Mouse (Mus musculus) kidney, postnatal 0 days (tissue): ENCODE data around the gene Trpm3. TPM values are rescaled to one million over a fixed set of nuclear protein-coding genes. Genes with fewer than 3 reads are reported as not detected.

ENCODE experiments used
- ATAC-seq: fragments of 200-750 bp; cut with Nextera tagmentation; replicated peaks from 2 replicates; pipeline ENCODE4 v1.8.0; 2017; ENCODE audit warnings: low read depth, moderate number of reproducible peaks, moderate TSS enrichment, moderate library complexity; ENCODE audit not compliant: low FRiP score
- DNase-seq: peaks from one replicate; pipeline ENCODE4 v3.0.0-alpha.2; 2016; ENCODE audit warnings: low spot score
- H3K27ac ChIP-seq: fragments of 300-500 bp; sonication (generic); 2 replicates; pipeline ENCODE4 v1.5.1; 2014; ENCODE audit warnings: mild to moderate bottlenecking
- H3K27me3 ChIP-seq: fragments of 300-500 bp; sonication (generic); 2 replicates; pipeline ENCODE4 v1.6.1; 2014; ENCODE audit warnings: low read length, mixed read lengths; ENCODE audit not compliant: insufficient read depth
- H3K36me3 ChIP-seq: fragments of 300-500 bp; sonication (generic); 2 replicates; pipeline ENCODE4 v1.6.1; 2014; ENCODE audit warnings: low read length, mixed read lengths; ENCODE audit not compliant: insufficient read depth
- H3K4me1 ChIP-seq: fragments of 300-500 bp; sonication (generic); replicated peaks from 2 replicates; pipeline ENCODE4 v1.6.1; 2014; ENCODE audit warnings: antibody characterized with exemption, low read length, mixed read lengths; ENCODE audit not compliant: insufficient read depth
- H3K4me2 ChIP-seq: fragments of 300-500 bp; sonication (generic); 2 replicates; pipeline ENCODE4 v1.6.1; 2014; ENCODE audit warnings: mild to moderate bottlenecking, low read length, moderate library complexity, mixed read lengths
- H3K4me3 ChIP-seq: fragments of 300-500 bp; sonication (generic); replicated peaks from 2 replicates; pipeline ENCODE4 v1.5.1; 2014; ENCODE audit warnings: low read depth, low read length
- H3K9ac ChIP-seq: fragments of 300-500 bp; sonication (generic); 2 replicates; pipeline ENCODE4 v1.6.1; 2014; ENCODE audit warnings: low read depth, low read length
- H3K9me3 ChIP-seq: fragments of 300-500 bp; sonication (generic); replicated peaks from 2 replicates; pipeline ENCODE4 v1.6.1; 2016; ENCODE audit warnings: low read length, inconsistent platforms, mixed read lengths
- CTCF ChIP-seq: IDR thresholded peaks from 2 replicates; pipeline ENCODE4 v1.5.1; 2016; ENCODE audit warnings: antibody characterized with exemption, low read depth, mild to moderate bottlenecking, moderate library complexity
- WGBS: fragments of 180-500 bp; shearing (Covaris S2); extraction: QIAGEN DNeasy Blood & Tissue Kit; methylation state at CpG from one replicate; pipeline ENCODE4 v1.1.7; 2014; 5-methylcytosine and 5-hydroxymethylcytosine counted together
- polyA plus RNA-seq: library from polyadenylated mRNA; unstranded; fragments of >200 nt; fragmentation: Nextera tagmentation; extraction: Ambion mirVana; gene quantifications from 2 replicates; pipeline ENCODE4 v1.2.1, GENCODE M21; 2015

The Trpm3 gene
- polyA plus RNA-seq, 1 experiment from 2014 or later = 2.1 TPM

DNA sequence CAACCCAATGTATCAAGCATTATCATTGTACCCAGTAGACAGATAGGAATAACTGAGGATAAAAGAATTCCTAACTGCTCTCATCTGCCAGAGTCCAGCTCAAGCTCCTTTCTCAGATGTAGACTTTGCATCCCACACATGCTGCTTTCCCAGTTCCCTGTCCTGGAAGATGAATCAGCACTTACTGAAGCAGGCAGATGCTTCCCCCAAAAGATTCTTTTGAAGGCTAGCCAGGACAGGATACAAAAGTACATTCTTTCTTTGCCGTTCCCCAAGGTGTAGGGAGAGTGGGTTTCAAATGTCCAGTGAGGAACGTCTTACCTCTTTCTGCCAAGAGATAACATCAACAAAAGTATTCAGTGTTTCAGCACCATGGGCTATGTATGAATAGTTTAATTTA lies 556.6 kb downstream of the Trpm3 start:
- 30% methylated on average over 2 of the region's 2 CpGs for WGBS
- no peak overlapping the region for H3K27ac ChIP-seq

DNA sequence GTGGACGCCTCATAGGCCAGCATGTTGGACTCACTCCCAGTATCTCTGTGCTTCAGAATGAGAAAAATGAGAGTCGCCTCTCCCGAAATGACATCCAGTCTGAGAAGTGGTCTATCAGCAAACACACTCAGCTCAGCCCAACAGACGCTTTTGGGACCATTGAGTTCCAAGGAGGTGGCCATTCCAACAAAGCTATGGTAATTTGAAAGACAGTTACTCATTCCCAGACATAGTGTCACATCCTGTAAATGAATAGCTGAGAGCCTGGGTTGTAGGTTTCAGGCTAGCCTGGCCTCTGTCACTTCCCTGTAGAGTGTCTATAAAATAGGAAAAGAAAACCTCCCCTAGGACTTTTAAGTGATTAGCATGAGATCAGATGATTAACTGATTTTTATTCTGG lies 559.9 kb downstream of the Trpm3 start:
- H3K36me3 ChIP-seq = no peaks in the 10 kb centered on the region
- H3K9ac ChIP-seq = no peak overlapping the region
- 0 out of 2 replicates have a peak, but pooled peaks cover 8% of the 10 kb centered on the region for H3K4me1 ChIP-seq
- no peak overlapping the region for H3K4me2 ChIP-seq
- ATAC-seq (no peak; the same call in 1 of the 2 replicates), DNase-seq (no peak)
- H3K27ac ChIP-seq = no peak overlapping the region
- H3K9me3 ChIP-seq = no peaks in the 10 kb centered on the region
- 85% methylated on average over 4 of the region's 4 CpGs for WGBS
- H3K27me3 ChIP-seq = no peaks in the 10 kb centered on the region
- no peak for TF ChIP-seq CTCF
- H3K4me3 ChIP-seq = no peak overlapping the region

More for the DNA sequence above, 556.6 kb downstream of the Trpm3 start:
- no peak for TF ChIP-seq CTCF
- Histone ChIP-seq H3K4me1 (peaks cover 17% of the 10 kb centered on the region), H3K9me3 (no peaks in the 10 kb centered on the region), H3K36me3 (no peaks in the 10 kb centered on the region), H3K9ac (no peak overlapping the region), H3K4me3 (no peak overlapping the region), H3K4me2 (no peak overlapping the region), H3K27me3 (no peaks in the 10 kb centered on the region)
- DNase-seq (no peak), ATAC-seq (no peak)

DNA sequence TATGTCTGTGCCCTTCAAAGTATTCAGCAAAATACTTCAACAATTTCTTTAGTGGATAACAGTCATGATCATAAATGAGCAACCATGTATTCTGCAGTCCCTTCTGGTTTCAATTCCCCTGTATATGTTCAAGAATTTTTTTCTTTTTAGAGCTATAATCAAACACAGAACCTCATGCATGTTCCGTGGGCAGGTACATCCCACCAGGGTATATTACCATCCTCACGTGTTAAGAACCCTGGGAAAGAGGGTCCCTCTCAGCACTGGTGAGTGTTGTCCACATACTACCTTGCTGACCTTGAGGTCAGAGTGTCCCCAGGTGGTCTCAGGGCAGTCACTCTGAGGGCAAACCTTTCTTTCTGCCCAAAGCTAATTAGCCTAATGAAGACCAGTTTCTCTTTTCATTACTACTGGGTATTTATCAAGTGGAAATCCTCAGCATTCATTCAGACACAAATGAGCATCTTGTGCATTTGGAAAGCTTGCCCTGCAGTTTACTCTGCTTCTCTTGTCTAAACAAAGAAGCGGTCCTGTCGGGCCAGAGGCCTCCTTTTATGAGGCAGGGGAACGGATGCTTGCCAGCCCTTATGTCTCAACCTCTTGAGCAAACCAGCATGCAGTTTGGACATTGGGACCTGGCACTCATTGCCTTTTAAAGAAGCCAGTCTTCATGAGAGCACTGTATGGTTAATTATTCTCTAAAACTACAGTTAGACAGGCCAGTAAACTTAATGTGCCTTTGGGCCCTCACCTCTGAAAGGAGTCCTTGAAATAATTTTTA lies 562.2 kb downstream of the Trpm3 start:
- Histone ChIP-seq H3K4me3 (no peak overlapping the region), H3K27ac (no peak overlapping the region), H3K36me3 (no peaks in the 10 kb centered on the region), H3K4me2 (no peak overlapping the region), H3K9me3 (no peaks in the 10 kb centered on the region), H3K27me3 (no peaks in the 10 kb centered on the region), H3K4me1 (no peaks in the 10 kb centered on the region), H3K9ac (no peak overlapping the region)
- 38% methylated on average over 5 of the region's 5 CpGs for WGBS
- no peak for TF ChIP-seq CTCF
- DNase-seq (peak; percentile 33), ATAC-seq (no peak; the same call in 1 of the 2 replicates)

DNA sequence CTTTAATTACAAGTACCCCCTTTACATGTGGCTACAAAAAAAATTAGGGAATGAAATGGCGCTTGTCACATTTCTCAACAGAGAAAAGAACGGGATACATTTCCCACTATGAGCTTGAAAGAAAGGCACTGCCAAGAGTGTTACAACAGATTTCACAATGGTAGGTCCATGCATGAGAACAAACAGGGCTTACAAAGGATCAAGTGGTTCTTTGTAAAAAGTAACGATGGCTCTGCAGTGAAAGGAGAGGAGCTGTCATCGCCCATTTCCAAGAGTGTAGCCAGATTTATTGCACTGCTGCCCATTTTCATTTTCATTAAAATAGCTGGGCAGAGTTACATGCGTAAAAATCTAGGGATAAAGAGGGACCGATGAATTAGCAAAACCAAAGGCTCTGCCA lies 565.0 kb downstream of the Trpm3 start:
- H3K9ac ChIP-seq = no peak overlapping the region
- WGBS = 74% methylated on average over 6 of the region's 6 CpGs
- no peak for TF ChIP-seq CTCF
- no peak overlapping the region for H3K27ac ChIP-seq
- H3K4me2 ChIP-seq = no peak overlapping the region
- no peak overlapping the region for H3K4me3 ChIP-seq
- no peaks in the 10 kb centered on the region for H3K9me3 ChIP-seq
- DNase-seq (no peak), ATAC-seq (no peak)
- no peaks in the 10 kb centered on the region for H3K36me3 ChIP-seq
- no peaks in the 10 kb centered on the region for H3K27me3 ChIP-seq
- H3K4me1 ChIP-seq = no peaks in the 10 kb centered on the region

DNA sequence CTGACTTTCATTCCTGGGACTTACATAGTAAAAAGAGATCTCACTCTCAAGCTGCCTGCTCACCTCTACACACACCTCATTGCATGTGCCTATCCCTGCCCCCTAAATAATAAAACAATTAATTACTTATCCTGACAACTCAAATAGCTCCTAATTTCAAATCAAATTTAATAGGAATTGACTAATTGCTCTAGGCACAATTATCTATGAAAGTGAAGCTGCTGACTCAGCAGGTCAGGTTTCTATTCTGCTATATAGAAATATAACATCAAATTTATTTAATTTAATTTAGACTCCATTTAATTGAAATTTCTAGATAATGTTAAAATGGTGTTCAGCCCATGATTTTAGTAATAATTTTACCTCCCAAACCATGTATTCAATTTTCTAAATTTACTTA lies 566.6 kb downstream of the Trpm3 start:
- ATAC-seq (no peak), DNase-seq (no peak)
- Histone ChIP-seq H3K36me3 (no peaks in the 10 kb centered on the region), H3K27me3 (no peaks in the 10 kb centered on the region), H3K4me1 (no peaks in the 10 kb centered on the region), H3K4me2 (no peak overlapping the region), H3K4me3 (no peak overlapping the region), H3K9ac (no peak overlapping the region), H3K27ac (no peak overlapping the region), H3K9me3 (no peaks in the 10 kb centered on the region)
- no peak for TF ChIP-seq CTCF

DNA sequence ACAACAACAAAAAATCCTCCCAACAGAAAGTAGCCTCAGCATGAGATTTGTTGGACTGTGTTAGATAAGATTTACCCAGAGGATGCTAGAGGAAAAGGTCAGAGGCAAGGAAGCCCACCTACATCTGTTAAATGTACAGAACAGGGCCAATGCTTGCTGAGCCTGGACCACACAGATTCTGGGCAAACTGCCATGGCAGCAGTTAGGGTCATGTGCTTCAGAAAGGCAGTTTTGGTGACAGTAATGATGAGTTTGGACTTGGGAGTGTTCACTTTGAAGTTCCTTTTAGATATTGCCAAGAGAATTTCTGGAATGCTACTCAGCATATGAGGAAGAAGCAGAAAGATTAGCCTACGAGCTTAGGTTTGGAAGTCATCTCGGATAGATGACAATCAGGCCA lies 580.2 kb downstream of the Trpm3 start:
- Histone ChIP-seq H3K36me3 (no peaks in the 10 kb centered on the region), H3K27ac (no peak overlapping the region), H3K27me3 (no peaks in the 10 kb centered on the region), H3K4me1 (no peaks in the 10 kb centered on the region), H3K4me2 (no peak overlapping the region), H3K9me3 (no peaks in the 10 kb centered on the region), H3K4me3 (no peak overlapping the region), H3K9ac (no peak overlapping the region)
- DNase-seq (peak; percentile 40), ATAC-seq (no peak)
- WGBS = 66% methylated on average over 2 of the region's 2 CpGs
- no peak for TF ChIP-seq CTCF
